Mouse (Mus musculus) frontal cortex, adult 2 months (tissue): Measurements from ENCODE around the gene Rnf180. TPM values are rescaled to one million over a fixed set of nuclear protein-coding genes. Genes with fewer than 3 reads are reported as not detected.
"Not testable (repeated sequence)": the region's sequence is repeated elsewhere in the genome, so short reads cannot be mapped to it uniquely, and the experiment has no call there.

Experiments used
- DNase-seq, 2 experiments: peaks; one replicate each; pipeline ENCODE4 v3.0.0; 2022; ENCODE audit warnings: low spot score in 1 of 2; ENCODE audit errors: extremely low spot score in 1 of 2
- polyA plus RNA-seq: library from polyadenylated mRNA; depleted of rRNA; stranded (reverse); fragments of >200 nt; gene quantifications from 2 replicates; pipeline ENCODE4 v1.2.3, GENCODE M21; 2012; rRNA removed

The Rnf180 gene
- 18.5 and 18.9 TPM in 2 replicates for polyA plus RNA-seq

DNA sequence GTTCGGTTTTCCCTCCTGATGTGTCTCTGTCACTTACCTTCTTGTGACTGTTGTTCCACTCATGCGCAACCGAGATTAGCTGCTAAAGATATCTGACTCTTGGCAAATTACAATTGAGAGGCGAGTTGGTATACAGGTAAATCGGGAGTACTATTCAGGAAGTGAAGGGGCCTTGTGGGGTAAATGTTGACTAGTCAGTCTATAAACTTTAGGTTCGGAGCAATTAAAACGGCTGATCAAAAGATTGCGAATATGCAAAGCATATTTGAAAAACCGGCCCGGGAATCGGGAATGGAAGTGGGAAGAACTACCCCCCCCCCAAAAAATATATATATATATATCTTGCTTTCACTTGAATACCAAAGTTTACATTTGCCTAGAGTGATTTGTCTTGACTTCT is at the start of gene Rnf180:
Gene Rnf180, minus strand, starts transcription at position 101 of the 400 bp plus-strand sequence.
- DNase-seq, result peak in 1 of 2 experiments; percentile 23

DNA sequence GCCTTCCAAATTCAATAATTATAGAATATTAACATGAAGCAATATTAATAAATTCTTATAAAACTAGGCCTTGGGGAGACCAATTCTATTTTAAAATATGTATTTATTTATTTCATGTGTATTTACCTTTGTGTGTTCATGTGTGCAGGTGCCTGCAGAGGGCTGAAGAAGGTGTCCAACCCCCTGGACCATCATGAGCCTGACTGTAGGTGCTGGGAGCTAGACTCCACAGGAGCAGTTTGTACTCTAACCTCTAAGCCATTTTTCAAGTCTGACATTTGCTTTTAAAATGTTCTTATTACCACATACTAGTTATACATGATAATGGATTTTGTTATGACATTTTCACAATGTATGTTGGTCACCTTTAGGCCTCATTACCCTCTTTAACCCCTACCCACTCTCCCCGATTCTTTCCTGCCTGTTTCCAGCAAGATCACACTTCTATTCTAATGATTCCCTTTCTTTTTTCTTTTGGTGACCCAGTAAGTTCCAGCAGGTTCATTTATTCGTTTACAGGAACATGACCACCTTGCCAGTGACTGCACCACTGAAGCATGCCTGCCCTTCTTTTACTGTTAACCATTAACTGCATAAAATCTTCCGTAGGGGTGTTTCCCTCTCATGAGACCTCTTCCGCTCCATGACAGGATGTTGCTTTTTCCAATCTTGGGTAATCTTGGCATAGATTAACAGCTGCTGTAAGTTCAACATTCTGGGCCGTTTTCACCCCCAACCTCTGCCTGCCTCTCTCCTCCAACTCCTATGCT is 36.8 kb upstream of the Rnf180 start:
- no peak for DNase-seq

DNA sequence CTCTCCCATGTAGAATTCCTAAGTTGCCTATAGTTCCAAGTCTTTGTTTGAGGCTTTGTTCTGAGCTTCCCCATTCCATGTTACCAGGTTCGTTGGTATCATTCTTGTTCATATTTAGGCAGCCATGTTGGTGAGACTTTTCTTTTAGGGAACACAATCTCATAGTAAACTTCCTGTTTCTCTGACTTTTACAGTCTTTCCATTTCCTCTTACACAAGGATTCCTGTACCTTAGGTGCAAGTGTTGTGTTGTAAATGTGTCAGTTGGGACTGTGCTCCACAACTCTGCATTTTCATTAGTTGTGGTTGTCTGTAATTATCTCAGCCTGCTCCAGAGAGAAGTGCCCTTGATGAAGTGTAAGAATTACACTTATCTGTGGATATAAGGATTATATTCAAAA is 32.3 kb upstream of the Rnf180 start:
- DNase-seq, result no peak

DNA sequence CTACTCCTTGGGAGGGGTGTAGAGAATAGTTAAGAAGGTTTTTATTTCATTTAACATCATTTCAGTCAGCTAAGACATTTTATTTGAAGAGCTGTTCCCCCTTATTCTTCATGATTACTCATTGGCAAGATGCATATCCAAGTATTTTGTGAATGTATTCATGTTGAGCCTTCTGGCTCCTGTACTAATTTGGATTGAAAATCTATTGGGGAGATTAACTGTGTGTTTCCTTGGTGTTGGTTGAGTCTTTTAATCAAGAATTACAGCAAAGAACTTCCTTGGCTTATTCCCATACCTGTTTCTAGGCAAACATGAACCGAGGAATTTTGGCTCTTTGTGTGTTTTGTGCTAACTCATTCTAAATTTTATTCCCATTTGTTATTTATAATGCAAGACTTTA is 22.3 kb upstream of the Rnf180 start:
- no peak for DNase-seq

DNA sequence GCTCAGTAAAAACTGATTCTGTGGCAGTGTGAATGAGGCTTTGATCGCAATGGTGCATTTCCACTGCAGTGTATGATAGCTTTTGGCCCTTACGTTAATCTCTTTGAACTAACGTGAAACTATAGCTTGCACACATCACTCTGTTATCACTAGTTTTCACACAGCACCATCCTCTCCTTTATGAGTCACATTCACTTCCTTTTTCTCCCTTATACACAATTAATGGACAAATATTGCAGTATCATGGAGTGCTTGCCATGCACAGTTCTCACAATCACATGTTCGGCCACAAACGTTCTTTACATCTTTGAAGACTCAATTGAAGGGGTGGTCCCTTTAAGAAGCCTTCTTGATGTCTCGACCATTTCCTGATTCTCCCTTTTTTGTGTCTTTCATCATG is 21.4 kb upstream of the Rnf180 start:
- DNase-seq, result no peak

DNA sequence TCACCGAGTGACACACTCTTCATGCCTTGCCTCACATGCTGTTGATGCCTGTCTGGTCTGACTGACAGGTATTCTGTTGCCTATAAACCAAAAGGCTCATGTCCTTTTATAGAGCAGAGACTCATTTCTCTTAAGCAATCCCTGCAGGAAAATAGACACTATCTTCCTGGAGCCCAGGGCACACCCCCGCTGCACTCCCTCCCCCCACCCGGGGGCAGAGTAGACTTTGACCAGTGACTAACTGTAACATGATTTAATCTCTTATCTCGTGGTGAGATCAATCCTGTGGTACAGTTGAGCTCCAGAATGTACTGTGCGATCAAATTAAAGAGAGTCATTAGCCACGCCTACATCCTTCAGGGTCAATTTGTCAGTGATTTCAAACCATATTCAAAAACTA is 18.1 kb upstream of the Rnf180 start:
- no peak for DNase-seq

DNA sequence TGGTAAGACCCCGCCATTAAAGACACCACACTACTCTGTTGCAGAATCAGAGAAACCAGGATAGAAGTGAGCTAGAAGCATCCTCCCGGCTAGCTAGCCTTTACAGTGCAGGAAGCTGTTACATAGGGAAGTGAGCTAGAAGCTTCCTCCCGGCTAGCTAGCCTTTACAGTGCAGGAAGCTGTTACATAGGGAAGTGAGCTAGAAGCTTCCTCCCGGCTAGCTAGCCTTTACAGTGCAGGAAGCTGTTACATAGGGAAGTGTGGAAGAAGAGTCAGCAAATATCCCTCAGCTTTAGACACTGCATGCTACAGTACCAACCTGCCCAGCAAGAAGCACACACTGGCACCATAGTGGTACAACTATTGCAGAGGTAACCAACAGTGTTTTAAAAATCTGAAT is 15.9 kb upstream of the Rnf180 start:
- not testable (repeated sequence) for DNase-seq

DNA sequence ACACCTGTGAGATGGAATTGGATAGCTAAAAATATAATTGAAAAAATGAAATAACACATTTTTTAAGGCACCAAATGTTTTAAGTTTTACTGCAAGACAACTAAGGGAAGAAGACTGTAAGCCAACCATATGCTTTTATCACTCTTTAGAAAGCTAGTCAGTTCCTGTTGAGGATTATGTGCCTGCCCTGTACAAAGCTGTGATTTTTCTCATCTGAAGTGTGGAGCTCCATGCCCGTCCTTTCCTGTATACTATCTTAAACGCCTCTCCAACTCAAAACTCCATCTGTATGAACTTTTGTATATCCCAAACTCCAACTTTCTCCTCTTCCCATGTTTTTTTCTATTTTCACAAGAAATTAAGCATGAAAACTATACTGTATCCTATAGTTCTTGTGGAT is 10.9 kb upstream of the Rnf180 start:
- DNase-seq, result no peak

DNA sequence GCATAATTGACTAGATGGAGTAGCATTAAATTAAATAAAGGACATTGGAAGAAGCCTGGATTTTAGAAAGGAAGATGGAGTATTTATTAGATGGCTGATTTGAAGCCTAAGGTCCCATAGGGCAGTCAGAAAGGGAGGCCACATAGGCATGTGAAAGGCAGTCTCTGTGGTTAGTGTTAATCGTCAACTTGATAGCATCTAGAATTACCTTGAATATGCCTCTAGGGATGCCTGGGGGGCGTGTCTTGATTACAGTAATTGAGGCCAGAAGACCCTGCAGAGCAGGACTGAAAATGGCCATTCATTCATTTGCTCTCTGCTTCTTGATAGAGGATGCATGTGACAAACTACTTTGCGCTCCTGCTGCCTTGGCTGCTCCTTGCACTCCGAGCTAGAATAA is 9.4 kb upstream of the Rnf180 start:
- DNase-seq, result no peak

DNA sequence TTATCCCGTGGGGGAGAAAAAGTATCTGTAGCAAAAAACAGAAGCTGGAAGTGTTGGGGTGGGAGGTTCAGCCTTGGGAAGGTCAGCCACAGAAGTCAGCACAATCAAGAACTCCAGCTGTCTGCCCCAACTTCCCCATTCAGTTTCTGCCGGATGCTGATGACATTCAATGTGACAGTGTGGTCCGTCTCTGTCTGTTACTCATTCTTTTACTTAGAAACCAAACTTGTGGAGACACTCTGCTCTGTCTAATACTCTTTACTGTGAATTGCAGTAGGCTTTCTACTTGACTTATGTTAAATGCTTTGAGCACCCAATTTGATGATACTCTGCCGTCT is 5.4 kb upstream of the Rnf180 start:
- DNase-seq, result no peak

DNA sequence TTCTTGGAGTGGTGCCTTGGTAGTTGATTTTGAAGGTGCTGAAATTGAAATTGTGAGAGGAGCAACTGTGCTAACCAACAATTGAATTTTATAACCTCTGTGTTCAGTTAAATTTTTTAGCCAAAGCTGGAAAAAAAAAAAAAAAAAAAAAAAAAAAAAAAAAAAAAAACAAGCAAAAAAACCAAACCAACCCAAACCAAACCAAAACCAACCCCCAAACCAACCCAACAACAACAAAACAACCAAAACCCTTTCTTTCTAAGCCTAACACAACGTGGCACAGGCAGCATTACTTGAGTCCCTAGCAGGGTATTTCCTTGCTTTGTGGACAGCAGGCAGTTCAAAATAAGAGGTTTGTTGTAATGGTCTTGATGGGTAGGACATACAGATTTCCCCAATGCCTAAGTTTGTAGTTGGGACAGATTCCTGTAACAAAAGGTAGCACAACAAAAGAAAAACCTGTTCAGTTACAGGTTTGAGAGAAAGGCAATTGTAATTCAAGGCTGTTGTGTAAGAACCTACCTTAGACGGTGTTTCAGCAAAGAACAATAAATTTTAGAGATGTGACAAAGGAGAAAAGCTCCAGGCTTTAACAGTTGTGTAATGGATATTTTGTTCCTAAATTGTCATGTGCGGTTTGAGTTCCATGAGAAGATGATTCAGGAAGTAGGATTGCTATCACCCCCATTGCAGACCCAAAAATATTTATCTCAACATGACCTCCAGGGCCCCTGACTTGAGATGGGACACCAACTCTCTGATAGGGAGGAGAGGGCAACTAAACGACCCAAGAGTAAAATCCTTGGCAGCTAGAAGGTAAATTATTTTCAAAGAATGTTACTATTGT is 4.8 kb upstream of the Rnf180 start:
- no peak for DNase-seq

DNA sequence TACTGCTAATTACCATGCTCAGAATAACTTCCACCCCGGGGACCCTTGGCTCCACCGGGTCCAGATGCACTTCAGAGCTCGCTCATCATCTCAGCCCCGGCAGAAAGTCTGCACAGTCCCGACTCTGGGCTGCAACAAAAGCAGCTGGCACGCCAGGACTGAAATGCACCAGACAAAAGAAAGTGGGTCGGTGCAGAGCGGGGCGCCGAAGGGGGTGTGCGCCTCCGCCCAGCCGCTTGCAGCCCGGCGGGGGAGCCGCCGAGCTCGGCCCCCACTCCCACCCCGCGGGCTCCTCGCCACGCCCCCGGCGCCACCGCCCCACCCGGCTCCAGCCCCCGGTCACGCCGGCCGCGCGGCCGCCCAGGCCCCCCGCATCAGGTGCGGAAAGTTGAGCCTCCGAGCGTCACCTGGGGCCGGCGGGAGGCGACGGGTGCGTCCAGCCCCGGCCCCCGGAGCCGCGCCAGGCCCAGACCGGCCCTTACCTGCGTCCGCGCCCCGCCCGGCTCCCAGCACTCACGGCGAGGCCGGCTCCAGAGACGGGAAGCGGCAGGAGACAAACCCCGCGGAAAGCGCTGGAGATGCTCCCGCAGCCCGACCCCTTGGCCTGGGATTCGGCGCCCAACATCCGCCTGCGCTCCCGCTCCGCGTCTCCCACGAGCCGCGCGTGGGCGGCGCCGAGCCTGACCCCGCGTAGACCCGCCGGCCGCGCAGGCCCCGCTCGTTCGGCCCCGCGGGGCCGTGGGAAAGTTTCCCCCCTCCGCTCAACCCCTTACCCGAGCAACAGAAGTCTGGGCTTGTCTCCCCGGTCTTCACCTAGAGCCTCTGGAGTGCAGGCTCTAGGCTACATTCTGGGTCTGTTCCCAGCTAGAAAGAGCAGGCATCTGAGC is 591 bp downstream of the Rnf180 start:
- DNase-seq, result peak; percentile 14 to 52

DNA sequence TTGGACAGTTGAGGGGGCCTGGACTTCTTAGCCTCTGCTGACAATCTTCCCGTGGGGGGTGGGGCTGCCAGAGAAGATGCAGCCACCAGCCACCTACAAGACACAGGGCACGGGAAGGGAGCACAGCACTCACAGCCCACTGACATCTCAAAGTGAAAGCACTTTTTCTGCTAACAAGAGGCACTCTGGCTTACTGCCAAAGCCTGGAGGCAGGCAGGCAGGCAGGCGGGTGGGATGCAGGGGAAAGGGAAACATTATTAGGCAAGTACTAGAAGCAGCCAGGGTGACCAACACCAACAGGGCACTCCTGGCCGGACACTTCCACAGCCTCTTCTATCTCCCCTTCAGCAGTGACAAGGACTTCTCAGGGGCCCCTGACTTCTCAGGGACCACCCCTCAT is 2.8 kb downstream of the Rnf180 start:
- peak; percentile 26 to 74 for DNase-seq

DNA sequence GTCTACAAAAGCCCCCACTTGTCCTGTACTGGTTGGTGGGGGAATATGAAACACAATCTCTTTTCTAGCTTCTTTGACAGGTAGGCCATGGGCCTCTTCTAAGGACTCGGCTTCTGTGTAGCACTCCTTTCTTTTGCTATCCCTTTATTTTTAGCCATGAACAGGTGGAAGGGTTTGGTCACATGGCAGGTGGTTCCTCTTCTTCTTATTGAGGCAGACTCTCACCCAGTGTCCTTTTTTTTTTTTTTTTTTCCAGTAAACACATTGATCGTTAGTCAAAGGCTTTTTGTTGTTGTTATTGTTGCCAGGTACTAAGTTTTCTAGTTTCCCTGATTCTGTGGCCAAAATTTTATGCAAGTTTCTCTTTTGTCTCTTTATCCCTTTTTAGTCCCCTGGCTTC is 4.0 kb downstream of the Rnf180 start:
- DNase-seq, result no peak

DNA sequence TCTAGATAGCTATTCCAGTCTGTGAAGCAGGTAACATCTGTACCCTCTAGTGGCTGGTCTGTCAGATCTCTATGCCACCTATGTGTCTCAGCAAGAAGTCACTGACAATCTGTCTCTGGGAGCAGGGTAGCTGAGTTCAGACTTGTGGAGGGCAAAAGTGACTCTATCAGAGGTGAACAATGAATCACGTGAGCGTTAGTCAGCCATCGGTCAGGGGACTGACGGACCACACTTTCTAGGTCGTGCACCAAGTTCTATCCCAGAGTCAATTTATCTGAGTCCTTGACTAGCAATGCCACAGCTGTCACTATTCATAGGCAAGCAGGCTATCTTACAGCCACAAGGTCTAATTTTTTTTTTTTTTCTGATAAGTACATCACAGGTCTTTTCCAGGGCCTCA is 4.6 kb downstream of the Rnf180 start:
- DNase-seq, result no peak

DNA sequence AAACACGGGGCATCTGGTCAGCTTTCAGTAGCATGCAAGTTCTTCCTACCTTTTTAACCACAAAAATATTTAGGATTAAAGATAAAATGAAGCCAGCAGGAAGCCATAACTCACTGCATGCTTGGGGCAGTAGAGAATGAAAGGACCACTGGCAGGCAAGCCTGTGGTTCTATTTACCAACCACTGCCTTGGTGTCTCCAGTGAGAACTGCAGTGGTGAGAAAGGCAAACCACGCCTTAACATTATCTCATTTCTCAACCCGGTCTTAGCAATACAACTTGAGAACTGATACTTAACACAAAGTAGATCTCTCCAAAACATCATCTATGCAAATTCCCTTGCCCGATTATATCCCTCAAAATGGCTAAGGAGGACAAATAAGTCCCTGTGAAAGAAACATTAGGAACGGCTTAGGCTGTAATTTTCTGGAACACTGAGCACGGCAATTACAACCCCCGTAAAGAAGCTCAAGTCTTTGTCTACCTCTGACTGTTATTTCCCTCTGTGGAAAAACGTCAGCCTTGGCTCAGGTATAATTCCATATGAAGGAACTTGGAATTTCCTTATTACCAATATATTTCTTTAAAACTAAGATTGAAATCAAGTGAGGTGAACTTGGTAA is 15.1 kb downstream of the Rnf180 start:
- no peak for DNase-seq

DNA sequence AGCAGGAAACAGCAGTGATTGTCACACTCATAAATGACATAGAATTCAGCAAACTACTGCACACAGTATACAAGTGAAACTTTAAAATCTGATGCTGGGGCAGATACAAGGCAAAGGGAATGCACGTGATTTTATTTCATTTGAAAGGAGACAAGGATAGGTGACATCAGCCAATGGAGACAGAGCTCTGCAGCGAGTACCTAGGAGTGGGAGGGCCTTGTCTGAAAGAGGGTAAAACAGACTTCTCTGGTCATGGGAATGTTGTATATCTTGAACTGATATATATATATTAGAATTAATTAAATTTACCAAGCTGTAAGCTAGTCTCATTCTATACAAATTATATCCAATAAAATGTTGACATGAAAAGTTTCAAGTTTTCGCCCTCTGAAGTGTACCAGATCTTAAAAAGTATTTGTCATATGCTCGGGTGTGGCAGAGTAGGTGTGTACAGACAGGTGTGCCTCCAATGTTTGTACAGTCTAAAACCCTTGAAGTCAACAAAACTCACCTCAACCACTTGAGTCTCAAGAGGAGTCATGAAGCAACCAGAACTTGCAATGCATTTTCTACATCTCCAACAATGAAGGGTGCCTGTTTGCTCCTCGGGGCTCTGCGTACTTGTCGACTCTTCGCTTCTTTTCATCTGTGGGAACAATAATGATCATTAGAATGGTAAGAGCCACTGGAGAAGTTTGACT is 24.1 kb downstream of the Rnf180 start:
- no peak for DNase-seq

DNA sequence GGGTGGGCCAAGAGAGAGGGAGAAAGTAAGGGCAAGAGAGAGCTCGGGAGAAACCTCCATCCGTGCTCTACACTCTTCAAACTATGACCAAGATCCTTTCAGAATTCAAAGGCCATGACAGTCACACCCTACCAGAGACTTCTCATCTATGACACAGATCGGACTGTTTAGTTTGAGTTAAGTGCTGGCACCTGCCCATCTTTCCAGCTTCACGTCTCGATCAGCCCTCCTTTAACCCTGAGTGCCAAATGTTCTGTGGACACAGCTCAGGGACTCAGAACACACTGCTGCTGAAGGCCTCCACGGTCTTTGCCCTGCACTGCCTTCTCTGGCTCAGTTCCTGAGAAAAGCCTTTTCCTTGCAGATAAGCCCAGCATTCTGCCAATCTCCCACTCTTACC is 27.2 kb downstream of the Rnf180 start:
- no peak for DNase-seq

DNA sequence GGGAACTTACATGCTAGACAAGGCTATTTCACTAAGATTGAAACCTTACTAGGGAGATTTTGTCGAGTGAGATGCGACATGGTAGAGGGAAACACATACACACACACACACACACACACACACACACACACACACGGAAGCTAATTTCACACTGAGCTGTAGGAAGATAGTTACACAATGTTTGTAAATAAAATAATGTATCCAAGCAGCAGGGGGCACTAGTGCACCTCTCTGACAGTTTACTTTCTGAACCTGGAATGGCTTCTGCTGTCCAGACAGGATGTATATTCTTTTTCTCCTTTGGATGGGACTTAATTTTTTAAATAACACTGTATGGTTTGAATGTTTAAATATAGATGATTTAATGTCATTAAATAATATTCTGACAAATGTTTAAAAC is 27.9 kb downstream of the Rnf180 start:
- peak; percentile 28 to 94 for DNase-seq
